Comparison of ENCODE assay signal across 10 mouse cellular contexts in the genomic region with DNA sequence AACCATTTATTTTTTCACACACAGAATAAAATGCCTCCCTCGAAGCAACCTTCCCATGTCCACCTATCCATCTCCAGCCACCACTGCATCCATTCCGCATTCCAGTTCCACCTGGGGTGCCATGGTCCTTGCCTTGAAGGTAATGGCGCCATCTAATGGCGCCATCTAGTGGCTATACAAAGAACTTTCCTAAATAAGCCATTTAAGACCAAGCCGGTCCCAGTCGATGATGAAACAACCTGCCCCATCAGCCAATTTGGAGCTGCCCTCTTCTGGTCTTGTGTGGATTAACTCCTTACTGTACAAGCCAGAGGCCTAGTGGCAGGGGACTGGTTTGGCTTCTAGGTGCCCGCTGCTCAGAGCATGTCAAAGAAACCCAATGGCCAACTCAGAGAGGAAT. TPM values are rescaled to one million over a fixed set of nuclear protein-coding genes. Genes with fewer than 3 reads are reported as not detected.
DNase-seq lines count a peak whose midpoint lies in the region; ATAC-seq lines count a peak whose summit lies in the region.
"Had no signal": no experiment of that assay in that cellular context is flagged by ENCODE, and none has a peak within 500 bp of the region (broad histone marks: within the 10 kb centered on the region; RNA-seq: fewer than 3 reads in every experiment).

No protein-coding gene starts in this region.

- no peaks in the 10 kb centered on the region for H3K4me1 ChIP-seq in neural tube, embryonic 12.5 days
- H3K4me1 ChIP-seq in forebrain, embryonic 13.5 days = no peaks in the 10 kb centered on the region
- H3K4me1 ChIP-seq: heart, embryonic 10.5 days; liver, embryonic 13.5 days had no signal

- no peaks in the 10 kb centered on the region for H3K27me3 ChIP-seq in neural tube, embryonic 12.5 days (replicated peaks)
- H3K27me3 ChIP-seq in forebrain, embryonic 13.5 days = no peaks in the 10 kb centered on the region
- H3K27me3 ChIP-seq: liver, embryonic 13.5 days had no signal

- 0 out of 2 replicates have a peak, but pooled peaks have one; percentile 37 for ATAC-seq in neural tube, embryonic 12.5 days (ENCODE audit: low FRiP score, low read depth)
- 0 out of 2 replicates have a peak, but pooled peaks have one; percentile 21 for ATAC-seq in forebrain, embryonic 13.5 days

- DNase-seq in cerebellum, postnatal 14 days = peak; percentile 31 to 40
- DNase-seq in cerebellum, adult 18-20 months = no peak
- no peak for DNase-seq in neural tube, embryonic 10.5 days (ENCODE audit: extremely low spot score, low spot score)
- DNase-seq in spleen, adult 12 weeks (ENCODE audit: low spot score) = no peak
- no peak for DNase-seq in right cerebral cortex, postnatal 4 days
- no peak for DNase-seq in lung, postnatal 10 days
- DNase-seq: liver, embryonic 13.5 days had no signal

- H3K9ac ChIP-seq in neural tube, embryonic 12.5 days = no peak overlapping the region
- no peak overlapping the region for H3K9ac ChIP-seq in forebrain, embryonic 13.5 days
- H3K9ac ChIP-seq: liver, embryonic 13.5 days had no signal

- H3K36me3 ChIP-seq in neural tube, embryonic 12.5 days = no peaks in the 10 kb centered on the region
- no peaks in the 10 kb centered on the region for H3K36me3 ChIP-seq in forebrain, embryonic 13.5 days (ENCODE audit: poor library complexity, severe bottlenecking)
- H3K36me3 ChIP-seq: heart, embryonic 10.5 days; liver, embryonic 13.5 days had no signal

- 22% methylated on average over 7 of the region's 7 CpGs for WGBS in neural tube, embryonic 12.5 days
- 22% methylated on average over 7 of the region's 7 CpGs for WGBS in forebrain, embryonic 13.5 days

- H3K4me3 ChIP-seq in neural tube, embryonic 12.5 days = no peak overlapping the region
- no peak overlapping the region for H3K4me3 ChIP-seq in forebrain, embryonic 13.5 days
- H3K4me3 ChIP-seq: heart, embryonic 10.5 days; liver, embryonic 13.5 days had no signal

- no peak overlapping the region for H3K27ac ChIP-seq in neural tube, embryonic 12.5 days
- no peak overlapping the region for H3K27ac ChIP-seq in forebrain, embryonic 13.5 days
- H3K27ac ChIP-seq: heart, embryonic 10.5 days; liver, embryonic 13.5 days had no signal

- no peak overlapping the region for H3K4me2 ChIP-seq in neural tube, embryonic 12.5 days (replicated peaks)
- H3K4me2 ChIP-seq in forebrain, embryonic 13.5 days = no peak overlapping the region
- H3K4me2 ChIP-seq: liver, embryonic 13.5 days had no signal

- H3K9me3 ChIP-seq in neural tube, embryonic 12.5 days = no peaks in the 10 kb centered on the region
- no peaks in the 10 kb centered on the region for H3K9me3 ChIP-seq in forebrain, embryonic 13.5 days (replicated peaks)
- H3K9me3 ChIP-seq: heart, embryonic 10.5 days; liver, embryonic 13.5 days had no signal

RNA-seq across cellular contexts. Expression of a gene that starts 28.7 kb away (rescaled TPM):
- 2.1 and 3.3 TPM in 2 replicates for polyA plus RNA-seq in neural tube, embryonic 12.5 days (2016; fragmentation: Nextera tagmentation; extraction: Ambion mirVana)
- 5.7 and 8.4 TPM in 2 replicates for polyA plus RNA-seq in forebrain, embryonic 13.5 days (2015; fragmentation: Nextera tagmentation; extraction: Ambion mirVana)
- polyA plus RNA-seq: liver, embryonic 13.5 days had no signal

Comparison
In these comparisons a context has a peak if more than half of its experiments do, and no peak if none do; other contexts are left out.
1. DNase-seq: peak in cerebellum, postnatal 14 days (2 of 2); none in cerebellum, adult 18-20 months (0 of 2), neural tube, embryonic 10.5 days (single experiment), spleen, adult 12 weeks (single experiment), right cerebral cortex, postnatal 4 days (single experiment) and lung, postnatal 10 days (single experiment).